Mouse (Mus musculus): ENCODE data around the gene Fam76b.
"Not testable (repeated sequence)": the region's sequence is repeated elsewhere in the genome, so short reads cannot be mapped to it uniquely, and the experiment has no call there.

Fam76b gene

DNA sequence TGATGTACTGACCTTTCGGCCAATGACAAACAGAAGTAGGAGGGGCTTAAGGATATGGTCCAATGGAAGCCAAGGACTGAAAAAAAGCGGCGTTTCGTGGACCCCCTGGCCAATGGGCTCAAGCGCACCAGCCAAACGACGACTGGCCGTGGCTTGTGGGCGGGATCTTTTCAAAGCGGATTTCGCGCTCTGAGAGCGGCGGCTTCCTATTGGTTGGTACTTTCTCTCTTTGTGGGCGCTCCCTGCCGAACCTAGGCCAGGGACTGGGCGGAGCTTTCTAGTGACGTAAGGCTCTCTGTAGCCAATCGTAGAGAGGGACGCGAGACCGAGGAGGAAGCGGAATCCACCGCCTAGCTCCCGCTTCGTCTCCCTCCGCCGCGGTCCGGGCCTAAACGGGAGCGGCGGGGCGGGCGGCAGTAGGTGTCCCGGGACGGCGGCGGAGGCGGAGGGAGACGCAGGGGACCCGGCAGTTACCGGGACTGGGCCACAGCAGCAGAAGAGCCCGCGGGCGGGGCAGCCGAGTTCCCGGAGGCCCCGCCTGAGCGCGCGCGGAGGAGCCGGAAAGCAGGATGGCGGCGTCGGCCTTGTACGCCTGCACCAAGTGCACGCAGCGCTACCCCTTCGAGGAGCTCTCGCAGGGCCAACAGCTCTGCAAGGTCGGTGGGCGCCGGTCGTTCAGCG lies at the start of gene Fam76b:
TSS of gene Fam76b (plus strand) at position 311 of the 681 bp plus-strand sequence.
- in situ Hi-C loops (cut with MboI; ENCODE audit: low sequenced_read_pairs) = no loop called here

DNA sequence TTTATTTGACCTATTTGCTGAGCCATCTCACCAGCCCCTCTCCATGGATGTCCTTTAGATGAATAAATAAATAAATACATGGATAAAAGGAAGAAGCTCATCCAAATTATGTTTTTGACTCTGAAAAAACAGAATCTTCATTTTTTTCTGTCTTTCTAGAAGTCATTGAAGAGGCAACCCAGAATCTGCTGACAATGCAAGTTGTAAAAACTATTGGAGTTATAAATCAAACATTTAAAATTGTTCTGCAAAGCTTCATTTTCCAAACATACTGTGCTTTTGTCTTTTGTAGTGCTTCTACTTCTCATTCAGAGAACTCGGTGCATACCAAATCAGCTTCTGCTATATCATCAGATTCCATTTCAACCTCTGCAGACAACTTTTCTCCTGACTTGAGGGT lies 45.5 kb upstream of the Fam76b start:
- in situ Hi-C loops (cut with MboI; ENCODE audit: low sequenced_read_pairs) = no loop called here

DNA sequence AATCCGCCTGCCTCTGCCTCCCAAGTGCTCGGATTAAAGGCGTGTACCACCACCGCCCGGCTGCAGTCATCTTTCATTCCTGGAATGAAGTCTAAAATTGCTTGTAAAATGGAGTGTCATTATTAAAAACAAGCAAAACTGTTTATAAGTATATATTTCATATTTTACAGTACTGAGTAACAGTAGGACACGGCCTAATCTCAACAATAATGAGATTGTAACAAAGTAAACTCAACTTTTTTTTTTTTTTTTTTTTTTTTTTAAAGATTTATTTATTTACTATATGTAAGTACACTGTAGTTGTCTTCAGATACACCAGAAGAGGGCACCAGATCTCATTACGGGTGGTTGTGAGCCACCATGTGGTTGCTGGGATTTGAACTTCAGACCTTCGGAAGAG lies 36.7 kb upstream of the Fam76b start:
- in situ Hi-C loops (cut with MboI; ENCODE audit: low sequenced_read_pairs) = not testable (repeated sequence)

DNA sequence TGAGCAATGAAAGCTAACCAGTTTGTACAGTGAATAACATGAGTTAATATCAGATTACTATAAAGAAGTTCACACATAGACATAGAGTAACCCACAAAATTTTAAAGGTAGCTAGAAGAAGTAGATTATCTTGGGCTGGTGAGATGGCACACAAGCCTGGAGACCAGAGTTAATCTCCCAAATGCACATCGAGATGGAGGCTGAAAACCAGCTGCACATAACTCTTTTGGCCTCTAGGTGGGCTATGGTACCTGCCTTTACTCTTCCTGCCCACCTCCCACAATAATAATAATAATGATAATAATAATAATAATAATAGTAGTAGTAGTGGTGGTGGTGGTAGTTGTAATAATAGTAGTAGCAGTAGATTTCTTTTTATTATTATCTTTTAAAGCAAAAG lies 33.2 kb upstream of the Fam76b start:
- in situ Hi-C loops (cut with MboI; ENCODE audit: low sequenced_read_pairs) = no loop called here

DNA sequence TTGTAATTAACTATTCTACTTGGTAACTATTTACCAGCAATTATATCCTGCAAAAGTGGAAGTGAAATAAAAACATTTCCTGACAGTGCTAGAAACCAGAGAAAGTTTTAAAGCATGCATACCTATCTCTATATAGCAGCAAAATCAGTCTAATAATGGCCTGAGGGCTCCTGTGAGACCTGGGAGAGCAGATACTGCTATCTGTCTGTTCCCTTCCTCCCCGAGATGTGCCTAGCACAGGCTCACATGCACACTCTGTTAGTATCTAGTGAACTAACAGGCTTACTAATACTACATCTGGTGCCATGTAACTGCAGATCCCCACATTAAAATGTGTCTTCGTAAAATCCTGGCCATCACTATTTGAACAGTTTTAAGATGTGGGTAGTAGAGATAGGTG lies 32.8 kb upstream of the Fam76b start:
- in situ Hi-C loops (cut with MboI; ENCODE audit: low sequenced_read_pairs) = no loop called here

DNA sequence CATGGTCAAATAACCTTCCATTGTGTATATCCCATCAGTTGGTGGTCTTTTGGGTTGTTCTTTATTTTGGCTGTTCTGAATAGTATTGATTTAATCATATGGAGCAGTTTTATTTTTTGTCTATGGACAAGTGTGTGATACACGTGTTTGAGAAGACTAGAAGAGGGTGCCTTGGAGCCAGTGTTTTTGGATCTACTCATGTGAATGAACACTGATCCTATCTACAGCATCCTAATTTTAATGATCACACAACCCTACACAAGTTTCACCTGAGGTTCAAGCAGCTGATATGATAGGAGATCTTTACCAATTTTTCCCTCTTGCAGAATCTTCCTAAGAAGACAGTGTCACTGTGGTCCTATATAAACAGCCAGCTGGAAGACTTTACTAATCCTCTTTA lies 23.0 kb upstream of the Fam76b start:
- in situ Hi-C loops (cut with MboI; ENCODE audit: low sequenced_read_pairs) = no loop called here

DNA sequence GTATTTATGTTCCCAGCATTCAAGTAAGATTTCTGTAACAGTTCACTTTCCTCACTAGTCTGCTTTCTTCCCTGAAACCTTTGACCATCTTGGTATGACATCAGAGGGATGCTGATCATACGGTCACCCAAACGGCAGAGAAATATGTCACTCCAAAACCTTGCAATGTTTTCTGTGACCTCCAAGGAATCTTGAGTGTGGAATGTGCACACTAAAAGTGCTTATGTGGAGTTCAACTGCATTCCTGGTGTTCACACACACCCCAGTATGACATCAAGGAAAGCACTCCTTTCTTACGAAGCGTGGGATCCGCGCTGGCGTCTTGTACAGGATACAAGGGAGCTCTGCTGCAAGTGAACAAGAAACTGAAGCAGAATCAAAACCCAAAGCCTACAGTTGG lies 20.7 kb upstream of the Fam76b start:
- in situ Hi-C loops (cut with MboI; ENCODE audit: low sequenced_read_pairs) = no loop called here

DNA sequence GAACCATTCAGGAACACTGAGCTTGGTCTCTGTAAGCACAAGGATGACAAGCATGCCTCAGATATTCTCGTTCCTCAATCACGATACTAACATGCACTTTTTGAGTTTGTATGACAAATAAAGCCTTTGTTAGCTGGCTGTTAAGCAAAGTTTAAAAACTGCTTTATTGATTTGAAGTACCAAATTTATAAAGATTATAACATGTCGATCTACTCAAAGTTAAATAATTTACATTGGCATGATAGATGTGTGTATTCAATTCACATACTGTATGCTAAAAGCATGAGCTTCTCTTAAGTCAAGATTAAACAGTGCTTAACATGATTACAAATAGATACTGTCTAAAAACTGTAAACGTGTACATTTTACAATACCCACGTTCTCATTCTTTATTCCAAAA lies 19.9 kb upstream of the Fam76b start:
- in situ Hi-C loops (cut with MboI; ENCODE audit: low sequenced_read_pairs) = no loop called here

DNA sequence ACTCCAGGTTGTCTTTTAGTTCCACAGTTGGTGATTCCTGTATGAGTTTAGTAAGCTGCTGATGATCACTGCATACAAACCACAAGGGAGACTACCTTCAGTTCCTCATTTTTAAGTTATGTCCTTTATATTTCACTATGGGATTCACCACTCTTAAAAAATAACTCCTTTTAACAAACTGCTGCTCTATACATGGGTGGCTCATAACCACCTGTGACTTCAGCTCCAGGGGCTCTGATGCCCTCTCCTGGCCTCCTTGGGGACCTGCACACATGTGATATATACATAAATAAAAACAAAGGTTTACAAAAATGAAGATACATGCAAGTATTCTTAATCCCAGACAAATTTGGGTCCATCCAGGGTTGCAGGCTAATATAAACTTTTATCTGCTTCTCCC lies 17.6 kb upstream of the Fam76b start:
- in situ Hi-C loops (cut with MboI; ENCODE audit: low sequenced_read_pairs) = no loop called here

DNA sequence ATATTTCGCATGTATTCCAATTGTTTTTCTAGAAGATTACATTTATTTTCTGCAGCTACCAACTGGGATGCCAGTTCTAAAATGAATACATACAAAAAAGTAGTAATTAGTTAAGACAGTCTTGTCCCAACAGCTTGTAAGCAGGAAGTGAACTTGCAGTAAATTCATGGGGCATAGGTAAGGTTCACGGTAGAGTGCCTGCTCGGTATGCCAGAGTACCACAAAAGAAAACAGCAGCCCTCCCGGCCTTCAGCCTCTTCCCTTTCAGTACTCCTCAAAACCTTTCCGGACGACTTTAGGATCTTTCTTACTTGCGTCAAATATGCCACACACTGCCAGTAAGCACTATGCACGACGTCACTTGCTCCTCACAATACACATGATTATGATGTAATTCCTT lies 9.1 kb upstream of the Fam76b start:
- in situ Hi-C loops (cut with MboI; ENCODE audit: low sequenced_read_pairs) = no loop called here

DNA sequence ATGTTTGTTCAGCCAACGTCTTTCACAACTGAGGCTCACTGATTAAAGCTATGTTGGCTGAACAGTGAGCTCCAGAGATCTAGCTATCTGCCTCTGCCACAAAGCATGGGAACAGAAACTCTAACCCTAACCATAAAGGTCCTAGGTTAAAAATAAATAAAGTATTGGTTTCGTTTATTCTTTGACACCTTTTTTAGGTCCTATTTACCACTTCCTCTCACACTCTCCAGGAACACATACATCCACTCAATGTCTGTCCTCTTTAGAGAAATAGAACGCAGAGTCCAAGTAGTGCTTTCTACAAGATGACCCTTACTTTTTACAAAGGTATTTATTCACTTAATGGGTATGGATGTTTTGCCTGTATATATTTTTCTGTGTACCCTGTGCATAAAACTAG lies 6.7 kb upstream of the Fam76b start:
- in situ Hi-C loops (cut with MboI; ENCODE audit: low sequenced_read_pairs) = no loop called here

DNA sequence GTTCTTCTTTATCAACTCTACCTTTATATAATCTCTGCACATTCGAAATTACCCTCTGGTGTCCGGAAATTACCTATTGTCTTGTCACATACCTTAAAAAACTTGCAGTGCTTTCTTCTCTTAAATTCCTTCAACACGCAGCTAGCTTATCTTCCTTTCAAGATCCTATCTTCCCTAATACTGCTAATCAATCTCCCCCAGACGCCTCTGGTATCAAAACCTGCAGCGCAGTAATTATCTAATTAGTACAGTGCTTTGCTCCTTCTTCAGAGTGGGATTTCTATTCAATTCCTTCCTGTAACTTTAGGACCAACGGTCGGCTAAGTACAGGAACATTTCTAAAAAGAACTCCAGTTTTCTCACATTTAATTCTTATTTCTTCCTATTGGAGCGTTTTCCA lies 1.6 kb upstream of the Fam76b start:
- in situ Hi-C loops (cut with MboI; ENCODE audit: low sequenced_read_pairs) = no loop called here

DNA sequence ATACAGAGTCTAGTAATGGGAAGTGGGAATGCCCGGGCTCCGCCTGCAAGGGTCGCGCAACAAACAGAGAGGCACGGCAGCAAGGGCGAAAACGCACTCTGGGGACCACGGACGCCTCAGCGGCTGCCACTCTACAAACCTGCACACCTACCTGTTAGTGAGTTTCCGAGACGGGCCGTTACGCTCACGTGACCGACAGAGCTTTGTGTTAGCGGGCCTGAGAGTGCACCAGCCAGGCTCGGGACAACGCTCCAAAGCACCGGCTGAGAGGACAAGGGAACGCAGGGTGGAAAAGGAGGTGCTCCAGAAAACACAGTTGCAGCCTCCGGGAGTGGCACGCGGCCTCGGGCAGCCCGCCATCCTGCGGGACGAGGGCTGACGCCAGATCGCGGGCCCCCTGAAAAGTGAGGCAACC lies 1.1 kb upstream of the Fam76b start:
- in situ Hi-C loops (cut with MboI; ENCODE audit: low sequenced_read_pairs) = no loop called here

DNA sequence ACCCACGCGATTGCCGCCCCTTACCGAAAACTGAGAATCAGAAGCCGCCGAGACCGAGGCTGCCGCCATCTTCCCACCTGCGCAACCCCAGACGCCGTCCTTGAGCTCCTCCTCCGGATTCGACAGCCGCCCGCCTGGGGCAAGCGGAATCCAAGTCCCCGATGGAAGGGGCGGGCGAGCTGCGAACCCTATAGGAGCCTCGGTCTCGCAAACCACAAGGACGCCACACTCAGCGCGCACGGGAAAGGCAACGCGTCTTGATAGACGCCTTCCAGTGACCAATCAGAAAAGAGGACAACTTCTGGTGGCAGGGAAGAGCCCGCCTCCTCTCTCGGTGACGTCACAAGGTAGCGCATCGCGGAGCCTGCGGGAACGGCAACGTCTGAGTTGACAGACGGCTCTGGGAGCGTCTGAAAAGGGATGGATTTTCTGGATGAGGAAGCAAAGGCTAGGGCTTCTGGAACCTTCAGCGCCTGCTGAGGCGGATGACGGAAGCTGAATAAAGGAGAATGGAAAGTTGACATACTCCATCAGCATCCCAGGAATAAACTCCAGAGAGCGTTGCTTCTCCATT lies 597 bp upstream of the Fam76b start, which contains the start of gene Cep57:
TSS of gene Cep57 (minus strand) at position 276 of the 574 bp plus-strand sequence.
- in situ Hi-C loops (cut with MboI; ENCODE audit: low sequenced_read_pairs) = no loop called here

DNA sequence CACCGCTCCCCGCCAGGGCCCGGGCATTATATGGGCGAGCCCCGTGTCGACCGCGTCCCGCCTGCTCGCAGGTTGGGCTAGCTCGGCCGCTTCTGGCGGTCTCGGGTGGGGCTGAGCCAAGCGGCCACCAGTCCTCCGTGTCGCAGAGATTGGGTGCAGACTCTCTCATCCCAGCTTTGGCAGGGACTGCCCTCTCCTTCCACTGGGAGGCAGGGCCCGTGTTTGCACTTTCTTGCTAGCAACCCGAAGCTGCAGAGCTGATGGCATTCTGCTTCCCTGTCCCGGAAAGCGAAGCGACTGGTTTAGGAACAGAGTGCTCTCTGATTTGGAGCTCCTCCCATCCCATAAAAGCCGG lies 548 bp downstream of the Fam76b start:
- in situ Hi-C loops (cut with MboI; ENCODE audit: low sequenced_read_pairs) = no loop called here

DNA sequence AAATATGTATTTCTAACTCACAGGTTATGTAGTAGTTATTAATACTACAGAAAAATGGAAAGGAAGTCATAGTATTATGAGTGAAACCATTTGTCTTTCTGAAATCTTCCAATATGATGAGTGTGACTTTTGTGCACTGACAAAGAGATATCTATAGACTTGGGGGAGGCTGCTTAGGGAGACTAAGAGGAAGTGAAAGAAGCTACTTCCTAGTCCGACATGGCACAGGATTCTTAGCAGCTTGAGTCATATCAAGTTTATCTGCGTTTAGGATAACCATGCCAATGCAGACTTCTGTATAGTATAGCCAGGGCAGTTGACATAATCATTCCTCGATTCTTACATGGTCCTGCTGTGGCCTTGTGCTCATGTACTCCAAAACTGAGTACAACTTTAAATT lies 7.7 kb downstream of the Fam76b start:
- in situ Hi-C loops (cut with MboI; ENCODE audit: low sequenced_read_pairs) = no loop called here

DNA sequence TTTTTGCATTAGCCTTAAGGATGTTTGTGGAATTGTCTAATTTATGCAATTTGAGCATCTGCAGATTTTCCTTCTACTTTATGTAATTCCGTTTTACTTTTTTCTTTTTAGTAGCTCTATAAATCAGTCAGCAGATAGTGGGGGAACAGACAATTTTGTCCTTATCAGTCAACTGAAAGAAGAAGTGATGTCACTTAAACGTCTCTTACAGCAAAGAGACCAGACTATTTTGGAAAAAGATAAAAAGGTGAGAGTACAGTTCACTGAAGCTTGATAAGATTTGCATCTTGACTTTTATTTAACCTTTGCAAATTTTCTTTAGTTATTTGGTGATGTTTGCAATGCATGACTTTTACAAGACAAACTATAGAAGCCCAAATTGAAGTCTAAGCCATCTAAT lies 9.2 kb downstream of the Fam76b start:
- in situ Hi-C loops (cut with MboI; ENCODE audit: low sequenced_read_pairs) = no loop called here

DNA sequence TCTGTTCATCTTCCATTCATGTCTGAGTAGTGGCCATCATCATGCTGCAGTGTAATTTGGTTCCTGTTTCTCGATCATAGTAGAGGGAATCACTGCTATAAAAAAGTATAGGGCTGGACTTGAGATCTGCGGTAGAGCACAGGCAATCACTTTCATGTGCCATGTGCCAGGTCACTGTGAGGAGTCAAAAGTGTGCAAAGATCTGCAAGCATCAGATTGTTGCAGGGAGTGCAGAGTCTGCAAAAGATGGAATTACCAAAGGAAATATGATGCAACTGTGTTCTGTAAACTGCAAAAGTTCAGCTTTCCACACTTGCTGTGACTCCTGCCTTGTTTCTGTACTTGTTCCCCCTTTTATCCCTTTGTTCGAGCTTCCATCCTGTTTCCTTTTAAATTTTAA lies 20.1 kb downstream of the Fam76b start:
- in situ Hi-C loops (cut with MboI; ENCODE audit: low sequenced_read_pairs) = no loop called here

DNA sequence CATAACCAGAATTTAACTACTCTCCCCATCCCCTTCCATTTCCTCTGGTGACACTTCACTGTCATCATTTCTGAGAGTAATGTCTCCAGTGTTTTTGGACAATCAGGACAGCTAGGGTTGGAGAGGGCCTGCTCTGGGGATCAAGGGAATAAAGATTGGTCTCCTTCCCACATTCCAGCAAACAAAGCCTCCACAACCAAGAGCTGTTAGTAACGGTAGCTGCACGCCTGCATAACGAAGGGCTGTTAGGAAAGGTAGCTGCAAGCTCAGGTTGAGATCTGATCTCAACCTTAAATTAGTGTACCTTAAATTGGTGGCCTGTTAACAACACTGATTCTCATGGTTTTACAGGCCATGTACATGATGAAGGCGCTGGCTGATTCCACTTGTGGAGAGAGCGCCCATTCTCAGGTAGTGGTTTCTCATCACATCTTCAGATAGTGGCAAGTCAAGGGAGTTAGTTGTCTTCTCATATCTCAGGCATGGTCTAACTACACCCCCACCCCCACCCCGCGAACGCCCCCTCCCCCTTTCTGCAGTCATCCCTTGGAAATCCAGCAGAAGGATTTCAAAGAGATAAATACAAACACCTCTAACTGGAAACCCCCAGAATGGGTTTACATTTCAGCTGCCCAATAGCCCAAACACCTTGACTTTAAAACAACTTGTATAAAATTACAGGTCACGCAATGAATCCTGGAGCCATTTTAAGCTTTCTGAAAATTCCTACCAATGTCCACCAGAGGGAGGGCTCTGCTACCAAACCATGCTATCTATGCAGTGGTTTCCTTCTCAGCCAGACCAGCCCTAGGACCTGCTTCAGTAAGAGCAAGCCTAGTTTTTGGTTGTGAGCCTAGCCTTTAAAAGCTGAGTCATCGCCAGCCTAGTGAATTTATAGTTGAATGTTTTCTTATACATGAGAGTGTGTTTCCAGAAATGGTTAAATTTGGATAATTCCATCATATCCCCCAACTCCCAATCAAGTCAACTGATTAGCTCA lies 21.3 kb downstream of the Fam76b start:
- in situ Hi-C loops (cut with MboI; ENCODE audit: low sequenced_read_pairs) = no loop called here

DNA sequence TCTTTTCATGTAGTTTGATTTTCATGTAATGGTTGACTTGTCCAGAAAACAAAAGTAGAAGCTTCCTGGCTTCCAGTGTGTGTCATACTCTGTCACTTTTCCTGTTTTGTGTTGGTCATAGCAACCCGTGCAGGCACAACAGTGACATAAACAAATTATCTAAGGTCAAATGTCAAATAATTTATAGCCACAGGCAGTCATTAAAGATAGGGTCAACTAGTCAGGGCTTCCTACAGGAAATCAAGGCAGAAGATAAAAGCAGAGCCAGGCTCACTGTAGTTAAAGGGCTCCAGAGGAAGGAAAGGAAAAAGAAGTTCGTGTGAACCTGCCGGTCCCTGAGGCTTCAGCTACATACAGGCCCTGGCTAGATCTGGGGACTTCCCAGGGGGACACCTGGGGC lies 26.4 kb downstream of the Fam76b start:
- in situ Hi-C loops (cut with MboI; ENCODE audit: low sequenced_read_pairs) = no loop called here

DNA sequence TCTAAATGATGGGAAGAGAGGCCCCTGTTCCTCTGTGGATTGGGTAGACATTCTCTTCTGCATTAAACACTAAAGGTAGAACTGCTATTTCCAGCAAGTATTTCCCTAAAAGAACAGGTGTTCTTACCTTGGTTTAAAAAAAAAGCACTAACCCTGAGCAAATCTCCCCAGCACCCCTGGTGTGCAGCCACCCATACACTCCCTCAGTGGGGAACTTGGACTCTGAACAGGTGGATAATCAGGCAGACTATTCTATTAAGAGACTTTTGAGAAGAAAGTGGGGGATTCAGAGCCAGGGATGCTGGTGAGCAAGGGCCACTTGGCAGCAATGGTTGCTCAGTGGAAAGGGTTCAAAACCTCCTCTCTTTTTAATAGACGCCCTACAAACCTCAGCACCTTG lies 28.7 kb downstream of the Fam76b start:
- in situ Hi-C loops (cut with MboI; ENCODE audit: low sequenced_read_pairs) = no loop called here

DNA sequence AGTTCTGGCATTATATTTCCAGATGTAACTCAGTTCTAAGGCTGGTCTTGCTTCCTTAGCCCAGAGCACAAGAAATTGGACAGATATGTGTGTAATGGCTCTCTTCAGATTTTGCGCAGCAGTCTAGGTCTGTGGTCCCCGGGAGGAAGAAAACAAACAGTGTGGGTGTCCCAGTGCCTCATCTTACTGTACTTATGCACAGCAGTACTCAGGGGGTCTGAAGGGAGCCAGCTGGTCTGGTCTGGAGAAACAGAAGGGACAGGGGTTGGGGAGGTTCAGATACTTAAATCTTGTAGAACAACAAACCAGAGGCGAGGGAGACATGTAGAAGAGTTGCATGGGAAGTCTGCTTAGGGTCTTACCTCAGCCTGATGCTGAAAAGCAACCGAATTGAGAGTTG lies 29.3 kb downstream of the Fam76b start:
- in situ Hi-C loops (cut with MboI; ENCODE audit: low sequenced_read_pairs) = no loop called here
